Mouse (Mus musculus) kidney, postnatal 14 days (tissue): ENCODE data around the gene Gm20388.

ENCODE experiments used
- DNase-seq: peaks from one replicate; pipeline ENCODE4 v3.0.0; 2022; ENCODE audit warnings: mixed read lengths

Gm20388 gene

GRCm38 (mm10) chr8:120298601-120299532 is 388.2 kb downstream of the Gm20388 start:
- DNase-seq: no peak

- peak; percentile 61 for DNase-seq
Observed at GRCm38 (mm10) chr8:120300601-120301141, 390.0 kb downstream of the Gm20388 start.

GRCm38 (mm10) chr8:120302941-120303675 is 392.5 kb downstream of the Gm20388 start:
- DNase-seq: no peak

- DNase-seq: no peak
Observed at GRCm38 (mm10) chr8:120304097-120304496, 393.5 kb downstream of the Gm20388 start.

- DNase-seq: no peak
Observed at GRCm38 (mm10) chr8:120305800-120306385, 395.3 kb downstream of the Gm20388 start.

GRCm38 (mm10) chr8:120307103-120307502 is 396.5 kb downstream of the Gm20388 start:
- DNase-seq: no peak

- no peak for DNase-seq
Observed at GRCm38 (mm10) chr8:120307528-120307927, 396.9 kb downstream of the Gm20388 start.

- DNase-seq: no peak
Observed at GRCm38 (mm10) chr8:120308131-120308530, 397.5 kb downstream of the Gm20388 start.

- no peak for DNase-seq
Observed at GRCm38 (mm10) chr8:120308553-120308952, 397.9 kb downstream of the Gm20388 start.

- DNase-seq: no peak
Observed at GRCm38 (mm10) chr8:120309326-120309725, 398.7 kb downstream of the Gm20388 start.

- no peak for DNase-seq
Observed at GRCm38 (mm10) chr8:120310063-120310462, 399.4 kb downstream of the Gm20388 start.

- no peak for DNase-seq
Observed at GRCm38 (mm10) chr8:120312452-120312851, 401.8 kb downstream of the Gm20388 start.

- DNase-seq: no peak
Observed at GRCm38 (mm10) chr8:120313674-120314073, 403.0 kb downstream of the Gm20388 start.

- DNase-seq: no peak
Observed at GRCm38 (mm10) chr8:120314932-120315331, 404.3 kb downstream of the Gm20388 start.

- no peak for DNase-seq
Observed at GRCm38 (mm10) chr8:120315644-120316043, 405.0 kb downstream of the Gm20388 start.

- DNase-seq: no peak
Observed at GRCm38 (mm10) chr8:120316707-120317106, 406.1 kb downstream of the Gm20388 start.

- no peak for DNase-seq
Observed at GRCm38 (mm10) chr8:120317118-120317824, 406.6 kb downstream of the Gm20388 start.

GRCm38 (mm10) chr8:120318476-120318991 is 407.9 kb downstream of the Gm20388 start:
- DNase-seq: no peak

- peak; percentile 83 for DNase-seq
Observed at GRCm38 (mm10) chr8:120319449-120319848, 408.8 kb downstream of the Gm20388 start.

- DNase-seq: no peak
Observed at GRCm38 (mm10) chr8:120320146-120320545, 409.5 kb downstream of the Gm20388 start.

GRCm38 (mm10) chr8:120321724-120322123 is 411.1 kb downstream of the Gm20388 start:
- DNase-seq: no peak

- DNase-seq: peak; percentile 75
Observed at GRCm38 (mm10) chr8:120322956-120323448, 412.4 kb downstream of the Gm20388 start.
